Mouse (Mus musculus) neural tube, embryonic 15.5 days (tissue): ENCODE measurements at regions not wholly inside any gene's neighbourhood (a gene's known extent, or its start where the extent isn't known, plus 50 kb on each side); places are given as distances from the start of the nearest gene placed in this dataset.

ENCODE experiments used
- ATAC-seq: fragments of 200-750 bp; cut with Nextera tagmentation; 2 replicates; pipeline ENCODE4 v1.8.0; 2017; ENCODE audit warnings: mild to moderate bottlenecking, moderate TSS enrichment, moderate library complexity; ENCODE audit not compliant: low FRiP score
- H3K27ac ChIP-seq: fragments of 300-500 bp; sonication (generic); replicated peaks from 2 replicates; pipeline ENCODE4 v1.5.1; 2015; ENCODE audit warnings: mild to moderate bottlenecking, inconsistent platforms
- H3K27me3 ChIP-seq: fragments of 300-500 bp; sonication (generic); replicated peaks from 2 replicates; pipeline ENCODE4 v1.6.1; 2015; ENCODE audit warnings: inconsistent platforms
- H3K36me3 ChIP-seq: fragments of 300-500 bp; sonication (generic); 2 replicates; pipeline ENCODE4 v1.6.1; 2015; ENCODE audit warnings: inconsistent platforms
- H3K4me1 ChIP-seq: fragments of 300-500 bp; sonication (generic); 2 replicates; pipeline ENCODE4 v1.6.1; 2015; ENCODE audit warnings: inconsistent platforms
- H3K4me2 ChIP-seq: fragments of 300-500 bp; sonication (generic); 2 replicates; pipeline ENCODE4 v1.6.1; 2015; ENCODE audit warnings: inconsistent platforms, mild to moderate bottlenecking, moderate library complexity
- H3K4me3 ChIP-seq: fragments of 300-500 bp; sonication (generic); replicated peaks from 2 replicates; pipeline ENCODE4 v1.5.1; 2015; ENCODE audit warnings: mild to moderate bottlenecking, inconsistent platforms
- H3K9ac ChIP-seq: fragments of 300-500 bp; sonication (generic); replicated peaks from 2 replicates; pipeline ENCODE4 v1.6.1; 2015; ENCODE audit warnings: mild to moderate bottlenecking, inconsistent platforms
- H3K9me3 ChIP-seq: fragments of 300-500 bp; sonication (generic); replicated peaks from 2 replicates; pipeline ENCODE4 v1.6.1; 2016; ENCODE audit warnings: inconsistent platforms
- WGBS: fragments of 180-500 bp; shearing (Covaris S2); methylation state at CpG from one replicate; pipeline ENCODE4 v1.1.7; 2015; ENCODE audit warnings: mixed read lengths; 5-methylcytosine and 5-hydroxymethylcytosine counted together

- no peak for ATAC-seq
- H3K4me3 ChIP-seq: no peak overlapping the region
- WGBS: 47% methylated on average over 2 of the region's 2 CpGs
- H3K27ac ChIP-seq: no peak overlapping the region
- no peaks in the 10 kb centered on the region for H3K9me3 ChIP-seq
- H3K36me3 ChIP-seq: no peaks in the 10 kb centered on the region
- no peaks in the 10 kb centered on the region for H3K4me1 ChIP-seq
- H3K27me3 ChIP-seq: no peaks in the 10 kb centered on the region
- no peak overlapping the region for H3K4me2 ChIP-seq
- H3K9ac ChIP-seq: no peak overlapping the region
Measured at GRCm38 (mm10) chr7:136443436-136443835, 451.0 kb upstream of the Mgmt start.

GRCm38 (mm10) chr7:136445091-136445490 is 449.3 kb upstream of the Mgmt start:
- Histone ChIP-seq H3K4me3 (no peak overlapping the region), H3K27me3 (no peaks in the 10 kb centered on the region), H3K9ac (no peak overlapping the region), H3K36me3 (no peaks in the 10 kb centered on the region), H3K9me3 (no peaks in the 10 kb centered on the region), H3K27ac (no peak overlapping the region), H3K4me1 (no peaks in the 10 kb centered on the region), H3K4me2 (no peak overlapping the region)
- no peak for ATAC-seq
- 90% methylated on average over 6 of the region's 6 CpGs for WGBS

GRCm38 (mm10) chr7:136449286-136449685 is 445.1 kb upstream of the Mgmt start:
- no peak for ATAC-seq
- Histone ChIP-seq H3K27me3 (no peaks in the 10 kb centered on the region), H3K27ac (no peak overlapping the region), H3K4me2 (no peak overlapping the region), H3K36me3 (no peaks in the 10 kb centered on the region), H3K4me1 (no peaks in the 10 kb centered on the region), H3K9ac (no peak overlapping the region), H3K9me3 (no peaks in the 10 kb centered on the region), H3K4me3 (no peak overlapping the region)
- WGBS: 100% methylated on average over 1 of the region's 1 CpGs

- WGBS: 62% methylated on average over 8 of the region's 8 CpGs
Measured at GRCm38 (mm10) chr7:136451672-136452361, 442.6 kb upstream of the Mgmt start.

GRCm38 (mm10) chr7:136452561-136452960 is 441.9 kb upstream of the Mgmt start:
- H3K27me3 ChIP-seq: no peaks in the 10 kb centered on the region

More at GRCm38 (mm10) chr7:136451672-136452361, 442.6 kb upstream of the Mgmt start:
- Histone ChIP-seq H3K27ac (no peak overlapping the region), H3K9ac (no peak overlapping the region), H3K36me3 (no peaks in the 10 kb centered on the region), H3K27me3 (no peaks in the 10 kb centered on the region), H3K4me3 (no peak overlapping the region), H3K4me1 (peaks cover 11% of the 10 kb centered on the region), H3K4me2 (no peak overlapping the region), H3K9me3 (no peaks in the 10 kb centered on the region)
- no peak for ATAC-seq

GRCm38 (mm10) chr7:136457171-136457570 is 437.2 kb upstream of the Mgmt start:
- Histone ChIP-seq H3K9ac (no peak overlapping the region), H3K4me3 (no peak overlapping the region), H3K27me3 (no peaks in the 10 kb centered on the region), H3K36me3 (no peaks in the 10 kb centered on the region), H3K9me3 (no peaks in the 10 kb centered on the region), H3K27ac (no peak overlapping the region), H3K4me1 (peaks cover 11% of the 10 kb centered on the region), H3K4me2 (no peak overlapping the region)
- no peak for ATAC-seq
- WGBS: 81% methylated on average over 7 of the region's 7 CpGs

More at GRCm38 (mm10) chr7:136452561-136452960, 441.9 kb upstream of the Mgmt start:
- Histone ChIP-seq H3K9me3 (no peaks in the 10 kb centered on the region), H3K27ac (no peak overlapping the region), H3K4me1 (peaks cover 11% of the 10 kb centered on the region), H3K36me3 (no peaks in the 10 kb centered on the region), H3K4me3 (no peak overlapping the region), H3K9ac (no peak overlapping the region), H3K4me2 (no peak overlapping the region)
- 63% methylated on average over 5 of the region's 5 CpGs for WGBS
- ATAC-seq: no peak

GRCm38 (mm10) chr7:136457867-136458448 is 436.5 kb upstream of the Mgmt start:
- 84% methylated on average over 10 of the region's 10 CpGs for WGBS
- Histone ChIP-seq H3K4me2 (no peak overlapping the region), H3K27ac (no peak overlapping the region)

GRCm38 (mm10) chr7:136477135-136477534 is 417.3 kb upstream of the Mgmt start:
- no peak overlapping the region for H3K4me2 ChIP-seq
- H3K27me3 ChIP-seq: no peaks in the 10 kb centered on the region
- no peak overlapping the region for H3K27ac ChIP-seq
- WGBS: 52% methylated on average over 4 of the region's 4 CpGs
- H3K9ac ChIP-seq: no peak overlapping the region
- no peak for ATAC-seq
- H3K36me3 ChIP-seq: no peaks in the 10 kb centered on the region
- H3K9me3 ChIP-seq: no peaks in the 10 kb centered on the region
- no peak overlapping the region for H3K4me3 ChIP-seq
- H3K4me1 ChIP-seq: no peaks in the 10 kb centered on the region

More at GRCm38 (mm10) chr7:136457867-136458448, 436.5 kb upstream of the Mgmt start:
- H3K4me1 ChIP-seq: peaks cover 11% of the 10 kb centered on the region
- no peak overlapping the region for H3K9ac ChIP-seq
- no peak for ATAC-seq
- no peak overlapping the region for H3K4me3 ChIP-seq
- no peaks in the 10 kb centered on the region for H3K36me3 ChIP-seq
- no peaks in the 10 kb centered on the region for H3K27me3 ChIP-seq
- no peaks in the 10 kb centered on the region for H3K9me3 ChIP-seq

- 65% methylated on average over 13 of the region's 13 CpGs for WGBS
- Histone ChIP-seq H3K4me1 (peaks cover 6% of the 10 kb centered on the region; the same call in 1 of the 2 replicates), H3K36me3 (no peaks in the 10 kb centered on the region), H3K9me3 (no peaks in the 10 kb centered on the region), H3K27me3 (no peaks in the 10 kb centered on the region), H3K27ac (no peak overlapping the region), H3K4me2 (no peak overlapping the region), H3K9ac (no peak overlapping the region), H3K4me3 (no peak overlapping the region)
- no peak for ATAC-seq
Measured at GRCm38 (mm10) chr7:136480641-136481202, 413.7 kb upstream of the Mgmt start.

GRCm38 (mm10) chr7:136483237-136483636 is 411.2 kb upstream of the Mgmt start:
- no peak for ATAC-seq
- Histone ChIP-seq H3K4me1 (peaks cover 9% of the 10 kb centered on the region), H3K27me3 (no peaks in the 10 kb centered on the region), H3K9me3 (no peaks in the 10 kb centered on the region), H3K27ac (no peak overlapping the region), H3K9ac (no peak overlapping the region), H3K4me2 (no peak overlapping the region), H3K4me3 (no peak overlapping the region), H3K36me3 (no peaks in the 10 kb centered on the region)

GRCm38 (mm10) chr7:136487556-136487955 is 406.9 kb upstream of the Mgmt start:
- Histone ChIP-seq H3K9ac (no peak overlapping the region), H3K27me3 (no peaks in the 10 kb centered on the region), H3K4me1 (peaks cover 42% of the 10 kb centered on the region), H3K27ac (peak overlapping the region; percentile 56), H3K9me3 (no peaks in the 10 kb centered on the region), H3K4me3 (no peak overlapping the region), H3K36me3 (no peaks in the 10 kb centered on the region), H3K4me2 (no peak overlapping the region)
- 58% methylated on average over 5 of the region's 5 CpGs for WGBS
- ATAC-seq: no peak

GRCm38 (mm10) chr7:136494862-136495261 is 399.6 kb upstream of the Mgmt start:
- no peak overlapping the region for H3K4me3 ChIP-seq
- WGBS: 59% methylated on average over 3 of the region's 3 CpGs
- 0 out of 2 replicates have a peak, but pooled peaks cover 6% of the 10 kb centered on the region for H3K27me3 ChIP-seq
- no peaks in the 10 kb centered on the region for H3K9me3 ChIP-seq
- H3K4me1 ChIP-seq: peaks cover 57% of the 10 kb centered on the region
- no peak for ATAC-seq
- H3K27ac ChIP-seq: peak overlapping the region; percentile 34; the same call in 1 of the 2 replicates
- no peak overlapping the region for H3K4me2 ChIP-seq
- no peak overlapping the region for H3K9ac ChIP-seq
- no peaks in the 10 kb centered on the region for H3K36me3 ChIP-seq
